Mouse (Mus musculus) adrenal gland, postnatal 25 days (tissue): ENCODE data around the gene Mmachc. TPM values are rescaled to one million over a fixed set of nuclear protein-coding genes. Genes with fewer than 3 reads are reported as not detected.
"Not testable (repeated sequence)": the region's sequence is repeated elsewhere in the genome, so short reads cannot be mapped to it uniquely, and the experiment has no call there.

Source experiments
- DNase-seq: peaks from one replicate; pipeline ENCODE4 v3.0.0; 2021; ENCODE audit warnings: mixed read lengths
- total RNA-seq: library from RNA; stranded (reverse); gene quantifications from 2 replicates; pipeline ENCODE4 v1.2.3, GENCODE M21; 2021

Mmachc gene
- total RNA-seq, 1 experiment from 2014 or later, result 32.0 TPM

GRCm38 (mm10) chr4:116692146-116692545 is 16.1 kb downstream of the Mmachc start:
- no peak for DNase-seq

- no peak for DNase-seq
Measured at GRCm38 (mm10) chr4:116689309-116689876, 18.8 kb downstream of the Mmachc start.

GRCm38 (mm10) chr4:116687041-116687440 is 21.2 kb downstream of the Mmachc start:
- DNase-seq, result no peak

GRCm38 (mm10) chr4:116685402-116686061 is 22.7 kb downstream of the Mmachc start, which contains the start of gene Prdx1:
Gene Prdx1, plus strand, starts transcription at chr4:116685544.
- peak; percentile 96 for DNase-seq

GRCm38 (mm10) chr4:116684665-116685064 is 23.5 kb downstream of the Mmachc start:
- no peak for DNase-seq

GRCm38 (mm10) chr4:116683957-116684356 is 24.2 kb downstream of the Mmachc start:
- no peak for DNase-seq

- DNase-seq, result not testable (repeated sequence)
Measured at GRCm38 (mm10) chr4:116680521-116680920, 27.7 kb downstream of the Mmachc start.

- DNase-seq, result peak; percentile 11
Measured at GRCm38 (mm10) chr4:116679141-116679540, 29.1 kb downstream of the Mmachc start.

- DNase-seq, result no peak
Measured at GRCm38 (mm10) chr4:116677808-116678207, 30.4 kb downstream of the Mmachc start.

- no peak for DNase-seq
Measured at GRCm38 (mm10) chr4:116676027-116676426, 32.2 kb downstream of the Mmachc start.

GRCm38 (mm10) chr4:116674761-116675160 is 33.4 kb downstream of the Mmachc start:
- DNase-seq, result not testable (repeated sequence)

GRCm38 (mm10) chr4:116672785-116673184 is 35.4 kb downstream of the Mmachc start:
- peak; percentile 72 for DNase-seq

- no peak for DNase-seq
Measured at GRCm38 (mm10) chr4:116669291-116669690, 38.9 kb downstream of the Mmachc start.

- DNase-seq, result no peak
Measured at GRCm38 (mm10) chr4:116668145-116668544, 40.1 kb downstream of the Mmachc start.

GRCm38 (mm10) chr4:116666625-116667024 is 41.6 kb downstream of the Mmachc start:
- DNase-seq, result no peak

- DNase-seq, result no peak
Measured at GRCm38 (mm10) chr4:116661998-116662397, 46.2 kb downstream of the Mmachc start.

- no peak for DNase-seq
Measured at GRCm38 (mm10) chr4:116660829-116661228, 47.4 kb downstream of the Mmachc start.

GRCm38 (mm10) chr4:116659916-116660315 is 48.3 kb downstream of the Mmachc start:
- DNase-seq, result not testable (repeated sequence)

- DNase-seq, result peak; percentile 26
Measured at GRCm38 (mm10) chr4:116659474-116659873, 48.7 kb downstream of the Mmachc start.

- DNase-seq, result no peak
Measured at GRCm38 (mm10) chr4:116657971-116658370, 50.2 kb downstream of the Mmachc start.

GRCm38 (mm10) chr4:116655658-116656057 is 52.5 kb downstream of the Mmachc start:
- no peak for DNase-seq

- DNase-seq, result no peak
Measured at GRCm38 (mm10) chr4:116655100-116655499, 53.1 kb downstream of the Mmachc start.

GRCm38 (mm10) chr4:116653228-116653627 is 55.0 kb downstream of the Mmachc start:
- peak; percentile 82 for DNase-seq
